Mouse (Mus musculus): ENCODE data around the gene Map7d1. TPM values are rescaled to one million over a fixed set of nuclear protein-coding genes. Genes with fewer than 3 reads are reported as not detected.

The Map7d1 gene
- total RNA-seq, 2 experiments from 2014 or later = 20.2 to 20.6 TPM

- ATAC-seq (replicated peaks; ENCODE audit: poor library complexity, severe bottlenecking) = no peak
These were observed 18.9 kb upstream of the Map7d1 start for GRCm38 (mm10) chr4:126275081-126275480.

GRCm38 (mm10) chr4:126273753-126274152 lies 17.6 kb upstream of the Map7d1 start:
- no peak for ATAC-seq (replicated peaks; ENCODE audit: poor library complexity, severe bottlenecking)

GRCm38 (mm10) chr4:126269292-126269691 lies 13.1 kb upstream of the Map7d1 start:
- no peak for ATAC-seq (replicated peaks; ENCODE audit: poor library complexity, severe bottlenecking)

GRCm38 (mm10) chr4:126262119-126262807 lies 6.1 kb upstream of the Map7d1 start, which contains the start of gene Trappc3:
Gene Trappc3 (plus strand): TSS chr4:126262325.
- peak; percentile 74 for ATAC-seq (replicated peaks; ENCODE audit: poor library complexity, severe bottlenecking)

GRCm38 (mm10) chr4:126261675-126262074 lies 5.5 kb upstream of the Map7d1 start:
- no peak for ATAC-seq (replicated peaks; ENCODE audit: poor library complexity, severe bottlenecking)

GRCm38 (mm10) chr4:126261266-126261665 lies 5.1 kb upstream of the Map7d1 start:
- ATAC-seq (replicated peaks; ENCODE audit: poor library complexity, severe bottlenecking) = no peak

GRCm38 (mm10) chr4:126260520-126261201 lies 4.5 kb upstream of the Map7d1 start:
- ATAC-seq (replicated peaks; ENCODE audit: poor library complexity, severe bottlenecking) = peak; percentile 36

- ATAC-seq (replicated peaks; ENCODE audit: poor library complexity, severe bottlenecking) = peak; percentile 30
These were observed 3.5 kb upstream of the Map7d1 start for GRCm38 (mm10) chr4:126259523-126260160.

- ATAC-seq (replicated peaks; ENCODE audit: poor library complexity, severe bottlenecking) = no peak
These were observed 2.9 kb upstream of the Map7d1 start for GRCm38 (mm10) chr4:126259063-126259462.

GRCm38 (mm10) chr4:126256967-126257881 lies 1.1 kb upstream of the Map7d1 start:
- ATAC-seq (replicated peaks; ENCODE audit: poor library complexity, severe bottlenecking) = no peak

GRCm38 (mm10) chr4:126255113-126256001 lies 786 bp downstream of the Map7d1 start:
- ATAC-seq (replicated peaks; ENCODE audit: poor library complexity, severe bottlenecking) = no peak

GRCm38 (mm10) chr4:126254315-126255112 lies 1.6 kb downstream of the Map7d1 start:
- ATAC-seq (replicated peaks; ENCODE audit: poor library complexity, severe bottlenecking) = no peak

GRCm38 (mm10) chr4:126253637-126254272 lies 2.4 kb downstream of the Map7d1 start:
- no peak for ATAC-seq (replicated peaks; ENCODE audit: poor library complexity, severe bottlenecking)

- no peak for ATAC-seq (replicated peaks; ENCODE audit: poor library complexity, severe bottlenecking)
These were observed 3.5 kb downstream of the Map7d1 start for GRCm38 (mm10) chr4:126252411-126253237.

GRCm38 (mm10) chr4:126251655-126252254 lies 4.4 kb downstream of the Map7d1 start:
- ATAC-seq (replicated peaks; ENCODE audit: poor library complexity, severe bottlenecking) = peak; percentile 51

- no peak for ATAC-seq (replicated peaks; ENCODE audit: poor library complexity, severe bottlenecking)
These were observed 5.5 kb downstream of the Map7d1 start for GRCm38 (mm10) chr4:126250659-126251058.
